Mouse (Mus musculus) large intestine, adult 2 months (tissue): ENCODE results near the gene Med12l. TPM values are rescaled to one million over a fixed set of nuclear protein-coding genes. Genes with fewer than 3 reads are reported as not detected.

ENCODE experiments used
- DNase-seq: peaks from one replicate; pipeline ENCODE4 v3.0.0-alpha.2; 2012; ENCODE audit warnings: low read depth, low spot score
- WGBS: fragments of 180-500 bp; shearing (Covaris S2); methylation state at CpG from one replicate; pipeline ENCODE4 v1.1.7; 2018; 5-methylcytosine and 5-hydroxymethylcytosine counted together
- polyA plus RNA-seq: library from polyadenylated mRNA; depleted of rRNA; stranded (reverse); fragments of >200 nt; gene quantifications from 2 replicates; pipeline ENCODE4 v1.2.3, GENCODE M21; 2012; rRNA removed

The Med12l gene
- polyA plus RNA-seq = 0.14 and 0.49 TPM in 2 replicates

- under 1% methylated on average over 69 of the region's 69 CpGs for WGBS
- no peak for DNase-seq
These were observed at the start of gene Med12l for GRCm38 (mm10) chr3:59005271-59005995. Gene Med12l, plus strand, starts transcription at chr3:59005825.

DNA sequence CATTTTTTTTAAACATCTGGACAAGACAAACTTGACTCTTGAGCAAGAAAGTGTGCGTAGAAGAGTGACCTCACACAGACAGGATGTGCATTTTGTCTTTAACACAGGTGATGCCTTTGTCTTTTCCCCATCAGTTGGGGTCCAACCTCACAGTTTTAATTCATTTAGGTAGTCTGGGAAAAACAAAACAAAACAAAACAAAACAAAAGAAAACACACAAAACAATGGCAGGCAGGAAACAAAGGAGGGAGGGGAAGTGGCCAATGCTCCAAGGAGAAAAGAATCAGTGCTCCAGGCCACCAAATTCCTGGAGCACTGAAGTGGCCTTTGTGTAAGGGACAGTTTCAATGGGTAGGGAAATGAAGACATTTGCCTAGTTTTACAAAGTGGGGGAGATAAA, 44.5 kb upstream of the Med12l start:
- DNase-seq = no peak
- WGBS = 87% methylated on average over 1 of the region's 1 CpGs

DNA sequence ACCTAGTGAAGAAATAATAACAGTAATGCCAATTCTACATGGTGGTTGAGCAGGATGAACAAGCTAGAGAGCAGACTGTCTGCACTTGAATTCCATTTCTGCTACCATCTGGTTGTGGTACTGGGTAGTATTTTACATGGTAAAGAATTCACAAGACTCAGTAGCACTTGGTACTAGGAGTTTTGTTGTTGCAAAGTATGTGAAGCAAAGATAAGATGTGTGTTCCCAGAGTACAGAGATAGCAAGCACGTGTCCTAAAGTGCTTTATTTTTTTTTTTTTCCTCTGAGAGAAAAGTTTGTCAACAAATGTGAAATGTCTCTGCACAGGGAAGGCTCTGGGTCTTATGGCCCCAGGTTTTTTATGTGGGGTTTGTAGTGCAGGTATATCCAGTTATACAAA, 28.2 kb upstream of the Med12l start:
- WGBS = 68% methylated on average over 1 of the region's 1 CpGs

DNA sequence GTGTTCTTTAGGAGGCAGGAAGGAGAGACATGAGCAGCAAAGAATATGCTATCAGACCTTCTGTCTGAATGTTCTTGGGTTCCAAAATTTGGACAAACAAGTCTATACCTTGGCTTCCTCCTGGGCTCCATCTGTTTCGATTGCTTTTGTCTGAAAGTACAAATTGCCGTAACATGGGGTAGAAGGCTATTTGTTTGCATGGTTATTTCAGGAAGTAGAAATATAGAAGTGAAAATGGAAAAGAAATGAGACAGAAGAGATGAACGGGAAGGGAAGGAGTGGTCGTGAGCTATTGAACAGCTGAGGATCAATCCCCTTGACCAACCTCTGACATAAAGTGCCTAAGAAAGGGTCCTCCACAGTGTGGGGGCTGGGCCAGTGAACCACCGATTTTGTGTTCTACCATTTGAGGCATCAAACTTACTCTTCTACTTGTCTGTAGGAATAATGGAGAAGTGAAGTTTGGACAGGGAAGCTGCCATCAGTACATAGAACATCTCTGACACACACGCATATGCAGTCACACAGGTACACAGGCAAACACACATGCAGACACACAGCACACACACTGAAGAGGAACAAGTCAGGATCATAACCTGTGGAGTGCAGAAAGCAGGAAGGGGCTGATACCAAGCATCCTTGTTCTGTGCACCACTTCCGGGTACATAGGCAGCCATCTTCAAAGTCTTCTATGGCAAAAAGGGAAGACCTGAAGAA, 27.6 kb upstream of the Med12l start:
- DNase-seq = no peak
- WGBS = 88% methylated on average over 7 of the region's 7 CpGs

More for the DNA sequence above, 28.2 kb upstream of the Med12l start:
- no peak for DNase-seq

DNA sequence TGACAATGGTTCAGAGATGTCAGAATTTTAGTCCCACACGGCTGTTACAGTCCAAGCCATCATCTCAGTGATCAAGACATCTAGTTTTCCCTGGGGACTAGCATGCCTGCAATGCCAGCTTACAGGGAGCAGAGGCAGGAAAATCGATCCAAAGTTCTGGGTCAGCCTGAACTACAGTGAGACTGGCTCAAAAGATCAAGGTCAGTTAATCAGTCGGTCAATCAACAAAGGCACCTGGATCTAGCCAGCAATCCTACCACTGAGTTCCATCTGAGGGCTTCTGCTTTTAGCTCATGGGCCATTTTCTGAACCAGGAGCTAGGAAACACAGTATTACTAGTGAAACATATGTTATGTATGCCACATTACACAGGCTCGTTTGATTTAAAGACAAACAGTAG, 25.0 kb upstream of the Med12l start:
- no peak for DNase-seq
- 55% methylated on average over 4 of the region's 4 CpGs for WGBS

- peak; percentile 3 for DNase-seq
- 31% methylated on average over 15 of the region's 15 CpGs for WGBS
These were observed 22.5 kb upstream of the Med12l start for GRCm38 (mm10) chr3:58982896-58983837.

- DNase-seq = no peak
- 69% methylated on average over 15 of the region's 15 CpGs for WGBS
These were observed 21.6 kb upstream of the Med12l start for GRCm38 (mm10) chr3:58983838-58984598.

DNA sequence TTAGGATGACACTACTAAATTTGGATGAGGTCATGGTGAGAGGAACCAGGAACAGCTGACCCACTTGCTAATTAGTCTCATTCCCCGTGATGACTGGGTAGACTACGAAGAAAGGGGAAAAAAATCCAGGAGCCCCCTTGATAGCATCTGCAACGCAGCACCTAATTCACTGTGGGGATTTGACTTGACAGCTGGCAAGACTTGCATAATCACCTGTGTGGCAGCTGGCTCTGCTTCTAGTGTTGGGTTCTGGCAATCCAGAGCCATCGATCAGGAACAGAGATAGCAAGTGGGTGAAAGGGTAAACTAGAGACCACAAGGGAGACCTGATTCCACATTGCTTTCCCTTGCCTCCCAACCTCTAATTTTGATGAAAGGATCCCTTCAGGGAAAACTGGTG, 19.8 kb upstream of the Med12l start:
- no peak for DNase-seq
- WGBS = 58% methylated on average over 4 of the region's 4 CpGs

GRCm38 (mm10) chr3:58989374-58989773, 16.3 kb upstream of the Med12l start:
- 49% methylated on average over 3 of the region's 3 CpGs for WGBS
- DNase-seq = no peak

DNA sequence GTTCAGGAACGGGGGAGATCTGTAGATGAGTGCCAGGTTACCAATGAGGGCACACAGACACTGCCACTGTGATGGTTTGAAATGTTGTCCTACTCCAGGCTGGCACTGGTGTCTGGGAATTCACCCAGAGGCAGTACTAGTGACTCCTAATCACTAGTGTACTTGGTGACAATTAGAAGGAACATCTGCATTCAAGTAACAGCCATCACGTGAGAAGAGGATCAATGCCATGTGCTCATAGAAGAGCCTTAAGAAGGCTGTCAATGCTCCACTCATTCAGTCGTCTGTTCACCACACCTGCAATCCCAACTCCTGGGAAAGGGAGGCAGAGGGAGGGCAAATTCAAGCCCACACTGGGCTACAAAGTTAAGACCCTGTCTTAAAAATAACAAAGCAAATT, 15.1 kb upstream of the Med12l start:
- WGBS = 56% methylated on average over 3 of the region's 3 CpGs
- DNase-seq = no peak

GRCm38 (mm10) chr3:58992122-58992521, 13.5 kb upstream of the Med12l start:
- no peak for DNase-seq

GRCm38 (mm10) chr3:58993619-58994018, 12.0 kb upstream of the Med12l start:
- 87% methylated on average over 3 of the region's 3 CpGs for WGBS
- DNase-seq = no peak

DNA sequence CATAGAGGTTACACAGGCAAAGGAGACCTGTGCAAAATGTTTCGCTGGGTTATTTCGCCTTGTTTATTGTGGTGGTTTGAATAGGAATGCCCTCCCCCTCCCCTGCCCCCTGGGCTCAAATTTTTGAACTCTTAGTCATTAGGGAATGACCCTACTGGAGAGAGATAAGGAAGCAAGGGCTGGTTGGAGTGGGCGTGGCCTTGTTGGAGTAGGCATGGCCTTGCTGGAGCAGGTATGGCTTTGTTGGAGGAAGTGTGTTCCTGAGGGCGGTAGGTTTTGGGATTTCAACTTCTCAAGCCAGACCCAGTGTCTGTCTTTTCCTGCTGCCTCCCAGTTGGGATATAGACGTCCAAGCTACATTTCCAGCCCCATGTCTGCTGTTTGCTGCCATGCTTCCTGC, 1.9 kb upstream of the Med12l start:
- DNase-seq = no peak
- WGBS = 82% methylated on average over 5 of the region's 5 CpGs

DNA sequence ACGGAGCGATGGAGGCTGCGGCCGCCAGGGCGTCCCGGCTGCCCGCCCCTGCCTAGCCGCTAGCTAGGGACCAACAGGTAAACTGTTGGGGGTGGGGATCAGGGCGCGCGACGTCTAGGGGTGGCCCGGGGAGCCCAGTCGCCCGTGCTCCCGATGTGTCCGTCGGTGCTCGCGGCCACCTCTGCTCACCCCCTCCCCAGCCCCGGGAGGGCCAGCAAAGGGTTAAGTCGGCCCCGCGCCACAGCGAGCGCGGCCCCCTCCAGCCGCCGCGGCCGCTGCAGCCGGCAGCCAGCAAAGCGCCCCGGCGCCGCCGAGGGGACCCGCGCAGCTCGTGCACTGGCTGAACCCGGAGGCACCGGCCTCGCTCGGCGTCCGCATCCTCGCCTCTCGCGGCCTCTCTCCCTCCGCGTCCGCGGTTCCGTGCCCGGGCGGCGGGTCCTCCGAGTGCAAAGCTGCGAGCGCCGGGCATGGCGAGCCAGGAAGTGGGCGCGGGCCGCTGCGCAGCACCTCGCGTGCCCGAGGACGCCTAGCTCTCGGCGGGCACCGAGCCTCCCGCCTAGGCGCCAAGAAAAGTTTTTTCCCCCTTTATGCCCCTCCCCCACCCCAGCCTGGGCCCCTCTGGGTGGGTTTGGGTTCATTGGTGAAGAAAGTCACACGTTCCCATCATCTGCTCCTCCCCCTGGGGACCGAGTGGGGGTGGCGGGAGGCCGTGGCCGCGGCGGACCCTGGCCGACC, 538 bp downstream of the Med12l start:
- under 1% methylated on average over 82 of the region's 83 CpGs for WGBS
- DNase-seq = no peak

DNA sequence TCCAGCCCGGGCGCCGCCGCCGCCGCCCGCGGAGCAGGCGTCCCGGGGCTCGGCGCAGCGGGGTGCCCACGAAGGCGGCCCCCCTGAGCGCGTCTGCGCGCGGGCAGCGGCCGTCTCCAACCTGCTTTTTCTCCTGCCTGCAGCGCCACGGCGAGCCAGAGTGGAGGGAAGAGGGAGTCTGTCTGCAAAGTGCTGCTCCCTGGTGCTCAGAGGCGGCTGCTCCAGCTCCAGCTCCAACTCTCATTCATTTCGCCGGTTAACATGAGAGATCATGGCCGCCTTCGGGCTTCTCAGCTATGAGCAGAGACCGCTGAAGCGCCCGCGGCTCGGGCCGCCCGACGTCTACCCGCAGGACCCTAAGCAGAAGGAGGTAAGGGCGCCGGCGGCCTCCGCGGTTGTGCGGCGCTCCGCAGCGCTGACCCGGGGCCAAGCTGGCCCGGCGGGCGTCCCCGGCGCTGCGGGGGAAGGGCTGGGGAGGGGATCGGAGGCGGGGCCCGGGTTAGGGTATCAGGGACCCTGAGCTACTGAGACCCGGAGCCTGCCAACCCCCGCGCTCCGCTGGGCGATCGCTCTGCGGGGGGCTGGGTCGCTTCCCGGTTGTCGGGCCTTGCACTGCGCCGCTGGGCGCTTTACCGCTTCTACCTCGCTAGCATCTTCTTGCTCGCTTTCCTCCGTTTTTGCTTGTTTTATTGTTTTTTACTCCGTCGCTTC, 1.3 kb downstream of the Med12l start:
- DNase-seq = no peak
- WGBS = 2% methylated on average over 75 of the region's 77 CpGs

GRCm38 (mm10) chr3:59010276-59010675, 4.7 kb downstream of the Med12l start:
- no peak for DNase-seq
- WGBS = 83% methylated on average over 3 of the region's 3 CpGs

GRCm38 (mm10) chr3:59015698-59016412, 10.2 kb downstream of the Med12l start:
- DNase-seq = no peak
- WGBS = 72% methylated on average over 4 of the region's 4 CpGs

DNA sequence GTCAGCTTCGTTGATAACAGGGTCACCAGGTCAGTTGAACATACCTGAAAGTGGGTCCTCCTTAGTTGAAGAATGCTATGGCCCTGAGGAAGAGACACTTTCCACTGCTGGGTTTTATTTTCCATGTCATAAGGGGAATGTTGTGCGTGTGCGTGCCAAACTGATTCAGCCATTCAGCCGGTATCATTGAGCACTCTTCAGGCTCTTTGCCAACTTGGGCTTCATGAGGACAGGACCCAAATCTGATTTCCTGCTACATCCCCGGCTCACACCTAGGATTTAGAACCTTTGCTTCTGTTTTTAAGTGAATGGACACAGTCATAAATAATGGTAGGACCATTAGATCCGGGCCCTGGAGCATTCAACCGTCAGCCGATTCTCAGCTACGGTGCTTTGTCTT, 10.9 kb downstream of the Med12l start:
- no peak for DNase-seq
- WGBS = 82% methylated on average over 9 of the region's 9 CpGs
